Mouse (Mus musculus): ENCODE measurements at regions not wholly inside any gene's neighbourhood (a gene's known extent, or its start where the extent isn't known, plus 50 kb on each side); places are given as distances from the start of the nearest gene placed in this dataset.

DNA sequence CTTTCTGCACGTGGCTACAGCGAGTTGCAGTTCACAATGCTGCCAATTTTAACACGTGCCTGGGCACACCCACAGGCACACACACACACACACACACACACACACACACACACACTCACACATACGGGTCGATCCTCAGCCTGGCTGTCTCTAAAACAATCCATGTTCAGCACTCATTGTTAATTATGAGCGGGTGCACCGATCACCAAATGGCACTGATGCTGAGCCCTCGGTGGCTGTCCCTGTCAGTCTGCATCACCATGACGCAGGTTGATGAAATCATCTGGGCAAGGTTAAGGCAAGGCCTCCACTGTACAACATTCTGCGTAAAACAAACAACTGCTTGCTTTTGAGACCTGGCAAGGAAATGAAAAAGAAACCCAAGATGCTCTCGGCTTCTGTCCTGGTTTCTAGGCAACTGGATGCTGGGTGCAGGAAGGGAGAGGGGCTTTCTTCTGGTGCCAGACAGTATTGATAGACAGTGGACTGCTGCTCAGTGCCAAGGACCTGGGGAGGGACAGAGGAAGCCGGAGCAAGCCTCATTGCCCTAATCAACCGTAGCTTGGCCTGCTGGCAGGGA is 187.3 kb downstream of the Wdr11 start:
- no peak for TF ChIP-seq CTCF (conservative IDR thresholded peaks at IDR 0.05 in 1 of 2, IDR thresholded peaks at IDR 0.05 in 1 of 2; ENCODE audit: low read depth in 2 of 2, low read length in 2 of 2)
- TF ChIP-seq SIN3A (IDR thresholded peaks at IDR 0.05; ENCODE audit: low read length) = no peak
- TF ChIP-seq USF1 (IDR thresholded peaks at IDR 0.05; ENCODE audit: low read depth, low read length) = no peak
- no peak for TF ChIP-seq TCF12 (IDR thresholded peaks at IDR 0.05; ENCODE audit: low read depth, low read length)
- no peak for TF ChIP-seq POLR2A (IDR thresholded peaks at IDR 0.05; ENCODE audit: low read depth, low read length)
- TF ChIP-seq E2F4 (IDR thresholded peaks at IDR 0.05; ENCODE audit: insufficient replicate concordance, low read depth, low read length) = no peak
- no peak for TF ChIP-seq MXI1 (IDR thresholded peaks at IDR 0.05; ENCODE audit: low read depth, low read length)
- no peak for TF ChIP-seq ETS1 (conservative IDR thresholded peaks at IDR 0.05; ENCODE audit: low read depth, low read length)
- no peak for TF ChIP-seq ZC3H11A (IDR thresholded peaks at IDR 0.05; ENCODE audit: low read depth, low read length)
- TF ChIP-seq CHD1 (IDR thresholded peaks at IDR 0.05; ENCODE audit: low read depth, low read length) = no peak
- no peak for TF ChIP-seq UBTF (IDR thresholded peaks at IDR 0.05; ENCODE audit: low read depth, low read length)
- TF ChIP-seq JUN (IDR thresholded peaks at IDR 0.05; ENCODE audit: insufficient read depth, low read depth, low read length) = no peak
- no peak for TF ChIP-seq MYC (IDR thresholded peaks at IDR 0.05; ENCODE audit: low read depth, low read length)
- TF ChIP-seq EP300 (IDR thresholded peaks at IDR 0.05; ENCODE audit: low read length) = no peak

Measured in CH12.LX (cell line).